Mouse (Mus musculus) lung, postnatal 10 days (tissue): ENCODE data around the gene Akap6.

ENCODE experiments used
- DNase-seq: peaks from one replicate; pipeline ENCODE4 v3.0.0; 2021

Akap6 gene

GRCm38 (mm10) chr12:52782902-52783441 lies 83.8 kb downstream of the Akap6 start:
- no peak for DNase-seq

- DNase-seq: no peak
Observed at GRCm38 (mm10) chr12:52785217-52785616, 86.0 kb downstream of the Akap6 start.

- peak; percentile 53 for DNase-seq
Observed at GRCm38 (mm10) chr12:52790350-52790768, 91.2 kb downstream of the Akap6 start.

- DNase-seq: no peak
Observed at GRCm38 (mm10) chr12:52794131-52794530, 94.9 kb downstream of the Akap6 start.

- no peak for DNase-seq
Observed at GRCm38 (mm10) chr12:52795551-52796470, 96.6 kb downstream of the Akap6 start.

GRCm38 (mm10) chr12:52796471-52796795 lies 97.2 kb downstream of the Akap6 start:
- no peak for DNase-seq

- no peak for DNase-seq
Observed at GRCm38 (mm10) chr12:52799717-52800116, 100.5 kb downstream of the Akap6 start.

GRCm38 (mm10) chr12:52806273-52806672 lies 107.1 kb downstream of the Akap6 start:
- no peak for DNase-seq

GRCm38 (mm10) chr12:52818588-52818987 lies 119.4 kb downstream of the Akap6 start:
- peak; percentile 37 for DNase-seq

- no peak for DNase-seq
Observed at GRCm38 (mm10) chr12:52824774-52825173, 125.6 kb downstream of the Akap6 start.

- no peak for DNase-seq
Observed at GRCm38 (mm10) chr12:52828944-52829736, 130.0 kb downstream of the Akap6 start.

GRCm38 (mm10) chr12:52831782-52832181 lies 132.6 kb downstream of the Akap6 start:
- no peak for DNase-seq

GRCm38 (mm10) chr12:52832230-52832629 lies 133.0 kb downstream of the Akap6 start:
- peak; percentile 82 for DNase-seq

GRCm38 (mm10) chr12:52833141-52833540 lies 134.0 kb downstream of the Akap6 start:
- no peak for DNase-seq

- no peak for DNase-seq
Observed at GRCm38 (mm10) chr12:52834074-52834473, 134.9 kb downstream of the Akap6 start.

- DNase-seq: no peak
Observed at GRCm38 (mm10) chr12:52834781-52835279, 135.6 kb downstream of the Akap6 start.

- peak; percentile 13 for DNase-seq
Observed at GRCm38 (mm10) chr12:52835291-52835742, 136.1 kb downstream of the Akap6 start.

GRCm38 (mm10) chr12:52835914-52836546 lies 136.8 kb downstream of the Akap6 start:
- peak; percentile 25 for DNase-seq

- DNase-seq: no peak
Observed at GRCm38 (mm10) chr12:52845982-52846381, 146.8 kb downstream of the Akap6 start.

GRCm38 (mm10) chr12:52847020-52847419 lies 147.8 kb downstream of the Akap6 start:
- DNase-seq: no peak

- peak; percentile 65 for DNase-seq
Observed at GRCm38 (mm10) chr12:52847830-52848518, 148.8 kb downstream of the Akap6 start.

GRCm38 (mm10) chr12:52848519-52848855 lies 149.3 kb downstream of the Akap6 start:
- no peak for DNase-seq
